Mouse (Mus musculus): ENCODE data around the gene Col11a2. TPM values are rescaled to one million over a fixed set of nuclear protein-coding genes. Genes with fewer than 3 reads are reported as not detected.
A peak's percentile ranks its signal among the peaks of the same experiment; 100 is the strongest.

Col11a2 gene
- polyA plus RNA-seq, 2 experiments = 0.06 to 0.55 TPM

DNA sequence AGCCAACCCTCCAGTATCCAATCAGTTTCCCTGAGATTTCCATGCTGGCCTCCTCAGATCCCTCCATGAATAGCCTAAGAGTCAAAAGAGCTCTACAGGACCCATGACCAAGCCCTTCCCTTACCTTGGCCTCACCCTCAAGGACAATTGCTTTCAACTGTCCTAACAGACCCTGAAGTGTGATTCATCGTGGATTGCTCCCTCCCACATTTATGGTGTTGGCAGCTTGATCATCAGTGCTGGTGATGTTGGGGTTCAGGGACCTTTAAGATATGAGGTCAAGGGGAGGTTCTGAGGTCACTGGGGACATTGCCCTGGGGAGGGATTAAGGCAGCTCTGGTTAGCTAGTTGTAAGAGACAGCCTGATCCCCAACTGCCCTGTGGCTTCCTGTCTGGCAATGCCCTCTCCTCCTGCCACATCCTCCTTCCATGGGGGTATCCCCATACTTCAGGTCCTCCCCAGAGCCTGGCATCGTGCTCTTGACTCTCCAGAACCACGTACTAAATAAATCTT, 57.3 kb downstream of the Col11a2 start:
- Histone ChIP-seq H3K9ac (replicated peaks) (no peak overlapping the region), H3K27me3 (ENCODE audit: control insufficient read depth, insufficient read depth, low read length) (no peaks in the 10 kb centered on the region), H3K36me3 (replicated peaks; ENCODE audit: control insufficient read depth, insufficient read depth, low read depth) (no peaks in the 10 kb centered on the region), H3K9me3 (ENCODE audit: control insufficient read depth, low read length) (no peaks in the 10 kb centered on the region), H3K4me3 (ENCODE audit: insufficient read depth in 1 of 2, low read depth in 2 of 2, low read length in 2 of 2) (no peak overlapping the region), H3K4me1 (replicated peaks; ENCODE audit: control insufficient read depth in 2 of 2, insufficient read depth in 2 of 2, low read length in 1 of 2) (no peaks in the 10 kb centered on the region; a peak in 1 of 4 replicates), H3K4me2 (ENCODE audit: low read depth) (no peak overlapping the region), H3K27ac (no peak overlapping the region)
- no peak for ATAC-seq (ENCODE audit: insufficient read depth)
- TF ChIP-seq CTCF (IDR thresholded peaks at IDR 0.05; ENCODE audit: low read depth) = no peak
- TF ChIP-seq EP300 (IDR thresholded peaks at IDR 0.05; ENCODE audit: low read depth) = no peak
- WGBS (ENCODE audit: insufficient replicate concordance) = 36% methylated on average over 3 of the region's 3 CpGs
- no peak for DNase-seq (ENCODE audit: low read depth in 3 of 3, low spot score in 3 of 3)

DNA sequence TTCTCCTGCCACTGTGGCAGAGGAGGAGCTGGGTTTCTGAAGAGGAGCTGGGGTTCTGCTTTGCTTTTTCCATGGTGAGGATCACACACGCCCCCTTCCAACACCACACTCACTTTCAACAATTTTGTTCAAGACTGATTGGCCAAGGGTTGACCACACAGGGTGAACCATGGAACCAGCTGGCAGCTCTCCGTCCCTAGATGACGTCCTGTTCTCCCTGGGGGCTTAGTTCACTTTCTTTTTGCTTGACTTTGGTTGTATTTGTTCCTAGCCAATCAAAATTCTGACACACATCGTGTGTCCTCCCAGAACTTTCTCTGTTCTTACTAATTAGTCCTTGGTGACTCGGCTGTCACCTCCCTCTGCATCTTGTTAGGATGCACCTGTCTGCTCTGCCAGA, 58.0 kb downstream of the Col11a2 start:
- Histone ChIP-seq H3K27ac (no peak overlapping the region), H3K4me3 (ENCODE audit: insufficient read depth in 1 of 2, low read depth in 2 of 2, low read length in 2 of 2) (no peak overlapping the region), H3K27me3 (ENCODE audit: control insufficient read depth, insufficient read depth, low read length) (no peaks in the 10 kb centered on the region), H3K4me1 (replicated peaks; ENCODE audit: control insufficient read depth in 2 of 2, insufficient read depth in 2 of 2, low read length in 1 of 2) (no peaks in the 10 kb centered on the region; a peak in 1 of 4 replicates), H3K9ac (replicated peaks) (no peak overlapping the region), H3K4me2 (ENCODE audit: low read depth) (no peak overlapping the region), H3K9me3 (ENCODE audit: control insufficient read depth, low read length) (no peaks in the 10 kb centered on the region), H3K36me3 (replicated peaks; ENCODE audit: control insufficient read depth, insufficient read depth, low read depth) (no peaks in the 10 kb centered on the region)
- no peak for DNase-seq (ENCODE audit: low read depth in 3 of 3, low spot score in 3 of 3)
- no peak for TF ChIP-seq CTCF (IDR thresholded peaks at IDR 0.05; ENCODE audit: low read depth)
- no peak for TF ChIP-seq EP300 (IDR thresholded peaks at IDR 0.05; ENCODE audit: low read depth)
- WGBS (ENCODE audit: insufficient replicate concordance) = 43% methylated on average over 5 of the region's 5 CpGs
- no peak for ATAC-seq (ENCODE audit: insufficient read depth)

DNA sequence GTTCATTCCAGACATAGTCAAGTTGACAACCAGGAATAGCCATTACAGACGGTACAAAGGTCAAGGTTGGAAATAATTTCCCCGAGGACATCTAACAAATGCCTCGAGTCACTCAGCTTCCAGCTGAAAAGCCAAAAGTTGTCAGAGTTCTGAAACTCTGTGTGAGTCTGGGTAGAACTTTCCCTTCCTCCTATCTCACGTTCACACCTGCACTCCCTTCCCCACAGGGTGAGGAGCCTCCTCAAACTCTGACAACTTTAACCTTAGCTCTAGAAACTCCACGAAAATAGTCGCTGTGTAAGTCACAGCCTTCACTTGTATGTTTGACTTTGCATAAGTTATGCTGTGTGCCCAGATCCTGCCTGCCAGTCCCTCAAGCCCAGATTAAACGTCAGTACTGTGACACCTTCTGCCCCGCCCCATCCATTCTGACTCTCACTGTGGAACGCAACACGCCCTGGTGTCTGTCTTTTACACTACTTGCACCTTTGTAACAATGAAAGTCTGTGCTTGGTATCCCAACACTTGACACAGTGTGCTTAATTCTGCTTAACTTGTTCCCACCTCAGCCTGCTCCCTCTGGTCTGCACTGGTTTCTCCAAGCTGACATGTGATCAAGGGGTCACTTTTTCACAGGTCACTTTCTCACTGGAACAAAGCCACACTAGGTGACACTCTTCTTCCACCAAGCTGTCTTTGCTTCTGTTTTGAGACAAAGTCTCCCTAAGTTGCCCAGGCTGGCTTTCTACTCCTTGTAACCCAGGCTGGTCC, 59.7 kb downstream of the Col11a2 start:
- 27% methylated on average over 10 of the region's 10 CpGs for WGBS (ENCODE audit: insufficient replicate concordance)
- no peaks in the 10 kb centered on the region for H3K27me3 ChIP-seq (ENCODE audit: control insufficient read depth, insufficient read depth, low read length)
- no peaks in the 10 kb centered on the region for H3K36me3 ChIP-seq (replicated peaks; ENCODE audit: control insufficient read depth, insufficient read depth, low read depth)
- no peak for ATAC-seq (ENCODE audit: insufficient read depth)
- H3K4me3 ChIP-seq (ENCODE audit: insufficient read depth in 1 of 2, low read depth in 2 of 2, low read length in 2 of 2) = no peak overlapping the region
- DNase-seq (ENCODE audit: low read depth in 3 of 3, low spot score in 3 of 3) = no peak
- no peak overlapping the region for H3K9ac ChIP-seq (replicated peaks)
- H3K27ac ChIP-seq = no peak overlapping the region
- H3K4me2 ChIP-seq (ENCODE audit: low read depth) = no peak overlapping the region
- TF ChIP-seq CTCF (IDR thresholded peaks at IDR 0.05; ENCODE audit: low read depth) (no peak), EP300 (IDR thresholded peaks at IDR 0.05; ENCODE audit: low read depth) (no peak)
- no peaks in the 10 kb centered on the region for H3K9me3 ChIP-seq (ENCODE audit: control insufficient read depth, low read length)
- no peaks in the 10 kb centered on the region for H3K4me1 ChIP-seq (replicated peaks; ENCODE audit: control insufficient read depth in 2 of 2, insufficient read depth in 2 of 2, low read length in 1 of 2)

DNA sequence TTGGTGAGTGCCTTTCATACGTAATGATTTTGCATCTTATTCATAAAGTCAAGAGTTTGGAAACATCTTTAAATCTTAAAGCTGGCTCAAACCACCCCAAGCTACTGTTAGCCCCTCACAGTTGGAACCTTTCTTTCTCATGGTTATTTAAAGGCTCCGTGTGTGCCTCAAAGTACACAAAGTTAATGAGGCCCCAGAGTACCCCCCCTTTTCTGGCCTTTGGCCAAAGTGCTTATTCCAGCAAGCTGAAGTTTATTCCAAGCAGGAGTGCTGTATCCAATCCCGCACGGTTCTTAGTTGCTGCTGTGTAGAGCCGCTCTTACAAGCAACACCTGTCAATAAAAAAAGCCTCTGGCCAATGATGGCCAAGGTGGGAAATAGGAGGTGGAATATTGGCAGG, 60.3 kb downstream of the Col11a2 start:
- H3K9ac ChIP-seq (replicated peaks) = no peak overlapping the region
- ATAC-seq (ENCODE audit: insufficient read depth) (no peak), DNase-seq (ENCODE audit: low read depth in 3 of 3, low spot score in 3 of 3) (no peak)
- H3K27me3 ChIP-seq (ENCODE audit: control insufficient read depth, insufficient read depth, low read length) = no peaks in the 10 kb centered on the region
- no peak overlapping the region for H3K4me3 ChIP-seq (ENCODE audit: insufficient read depth in 1 of 2, low read depth in 2 of 2, low read length in 2 of 2)
- TF ChIP-seq CTCF (IDR thresholded peaks at IDR 0.05; ENCODE audit: low read depth) (no peak), EP300 (IDR thresholded peaks at IDR 0.05; ENCODE audit: low read depth) (no peak)
- H3K4me2 ChIP-seq (ENCODE audit: low read depth) = no peak overlapping the region
- no peaks in the 10 kb centered on the region for H3K36me3 ChIP-seq (replicated peaks; ENCODE audit: control insufficient read depth, insufficient read depth, low read depth)
- H3K9me3 ChIP-seq (ENCODE audit: control insufficient read depth, low read length) = no peaks in the 10 kb centered on the region
- H3K4me1 ChIP-seq (replicated peaks; ENCODE audit: control insufficient read depth in 2 of 2, insufficient read depth in 2 of 2, low read length in 1 of 2) = no peaks in the 10 kb centered on the region
- whole genome bisulfite sequencing (ENCODE audit: insufficient replicate concordance) = 59% methylated on average over 5 of the region's 5 CpGs
- no peak overlapping the region for H3K27ac ChIP-seq

DNA sequence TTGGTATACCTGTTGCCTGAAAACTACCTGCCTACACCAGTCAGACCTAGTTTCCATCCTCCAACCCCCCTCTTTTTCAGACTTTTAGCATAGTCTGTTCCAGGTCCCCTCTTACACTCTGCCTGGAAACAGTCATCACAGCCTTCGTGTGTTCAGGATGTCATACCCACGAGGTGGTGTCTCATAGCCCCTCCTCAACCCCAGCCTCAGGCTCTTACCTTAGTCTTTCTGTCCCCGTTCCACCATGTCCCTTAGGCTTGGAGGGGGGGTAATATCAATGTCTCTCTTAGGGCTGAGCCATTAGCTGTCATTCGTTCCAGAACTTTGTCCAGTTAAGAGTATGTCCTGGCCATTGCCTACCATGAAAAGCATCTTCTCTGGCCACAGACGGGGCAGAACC, 61.9 kb downstream of the Col11a2 start:
- H3K27ac ChIP-seq = no peak overlapping the region
- peak overlapping the region; percentile 50 for H3K4me2 ChIP-seq (ENCODE audit: low read depth)
- H3K27me3 ChIP-seq (ENCODE audit: control insufficient read depth, insufficient read depth, low read length) = no peaks in the 10 kb centered on the region
- 22% methylated on average over 5 of the region's 5 CpGs for WGBS (ENCODE audit: insufficient replicate concordance)
- H3K36me3 ChIP-seq (replicated peaks; ENCODE audit: control insufficient read depth, insufficient read depth, low read depth) = no peaks in the 10 kb centered on the region
- no peaks in the 10 kb centered on the region for H3K4me1 ChIP-seq (replicated peaks; ENCODE audit: control insufficient read depth in 2 of 2, insufficient read depth in 2 of 2, low read length in 1 of 2)
- no peak for TF ChIP-seq CTCF (IDR thresholded peaks at IDR 0.05; ENCODE audit: low read depth)
- no peak for TF ChIP-seq EP300 (IDR thresholded peaks at IDR 0.05; ENCODE audit: low read depth)
- H3K9me3 ChIP-seq (ENCODE audit: control insufficient read depth, low read length) = no peaks in the 10 kb centered on the region
- no peak overlapping the region for H3K4me3 ChIP-seq (ENCODE audit: insufficient read depth in 1 of 2, low read depth in 2 of 2, low read length in 2 of 2)
- DNase-seq (ENCODE audit: low read depth in 3 of 3, low spot score in 3 of 3) (no peak), ATAC-seq (ENCODE audit: insufficient read depth) (no peak)
- H3K9ac ChIP-seq (replicated peaks) = no peak overlapping the region

Measured in liver, embryonic 14.5 days (tissue).